In the genomic region with DNA sequence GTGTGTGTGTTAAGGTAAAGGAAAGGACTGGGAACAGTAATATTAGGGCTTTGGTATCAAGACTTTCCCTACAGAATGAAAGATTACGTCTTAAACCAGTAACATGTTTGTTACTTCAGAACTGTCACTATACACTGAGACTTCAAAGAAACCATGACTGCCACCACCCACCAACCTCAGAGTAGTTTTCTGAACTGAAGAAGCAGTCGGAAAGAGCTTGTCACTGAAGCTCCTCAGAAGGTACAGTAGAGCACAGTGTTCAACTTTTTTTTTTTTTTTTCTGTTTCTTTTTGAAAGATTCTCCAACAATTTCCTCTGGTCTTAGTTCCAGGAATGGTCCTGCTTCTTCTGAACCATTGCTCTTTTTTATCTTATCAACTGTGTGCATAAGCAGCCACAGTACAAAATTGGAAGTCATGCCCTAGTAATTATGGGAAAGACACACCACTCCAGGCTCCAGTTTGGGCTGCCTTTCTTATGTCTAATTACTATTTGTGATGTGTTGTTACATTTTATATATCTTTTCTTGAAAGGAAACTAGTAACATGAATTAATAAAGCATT, we compare ENCODE assay signal across 18 mouse cellular contexts. TPM values are rescaled to one million over a fixed set of nuclear protein-coding genes. Genes with fewer than 3 reads are reported as not detected.
DNase-seq lines count a peak whose midpoint lies in the region; ATAC-seq lines count a peak whose summit lies in the region.
"Had no signal": no experiment of that assay in that cellular context is flagged by ENCODE, and none has a peak within 500 bp of the region (broad histone marks: within the 10 kb centered on the region; RNA-seq: fewer than 3 reads in every experiment).

No protein-coding gene starts in this region.

- H3K36me3 ChIP-seq in heart, embryonic 10.5 days: no peaks in the 10 kb centered on the region
- no peaks in the 10 kb centered on the region for H3K36me3 ChIP-seq in heart, embryonic 11.5 days (ENCODE audit: control insufficient read depth, insufficient read depth, low read length)
- H3K36me3 ChIP-seq in liver, embryonic 12.5 days: no peaks in the 10 kb centered on the region
- H3K36me3 ChIP-seq: G1E; midbrain, embryonic 12.5 days had no signal

- 0 out of 2 replicates have a peak overlapping the region, but pooled peaks have one; percentile 12 for H3K27ac ChIP-seq in heart, embryonic 10.5 days
- no peak overlapping the region for H3K27ac ChIP-seq in heart, embryonic 11.5 days (ENCODE audit: low read depth, low read length)
- peak overlapping the region; percentile 67; the same call in 1 of the 2 replicates for H3K27ac ChIP-seq in liver, embryonic 12.5 days
- H3K27ac ChIP-seq: midbrain, embryonic 12.5 days had no signal

- intact Hi-C loops in gastrocnemius, postnatal 36 days (cut with DNase I): no loop called here

- no peak overlapping the region for H3K4me2 ChIP-seq in heart, embryonic 11.5 days
- H3K4me2 ChIP-seq in liver, embryonic 12.5 days: peak overlapping the region; percentile 39
- H3K4me2 ChIP-seq: midbrain, embryonic 12.5 days had no signal

- H3K4me3 ChIP-seq in heart, embryonic 10.5 days: no peak overlapping the region
- no peak overlapping the region for H3K4me3 ChIP-seq in heart, embryonic 11.5 days (ENCODE audit: low read depth, low read length)
- H3K4me3 ChIP-seq in liver, embryonic 12.5 days: no peak overlapping the region
- H3K4me3 ChIP-seq: heart, adult 2 months; midbrain, embryonic 12.5 days had no signal

- H3K9me3 ChIP-seq in heart, embryonic 10.5 days: no peaks in the 10 kb centered on the region
- H3K9me3 ChIP-seq in heart, embryonic 11.5 days (replicated peaks; ENCODE audit: control insufficient read depth, low read length): no peaks in the 10 kb centered on the region
- H3K9me3 ChIP-seq in liver, embryonic 12.5 days (replicated peaks): no peaks in the 10 kb centered on the region
- H3K9me3 ChIP-seq: G1E; midbrain, embryonic 12.5 days had no signal

- DNase-seq in heart, embryonic 10.5 days (ENCODE audit: low spot score): no peak
- peak; percentile 78 for DNase-seq in thymus, postnatal 14 days
- no peak for DNase-seq in heart, adult 8-10 months (ENCODE audit: low spot score)
- DNase-seq in gastrocnemius, postnatal 36 days: no peak
- no peak for DNase-seq in urinary bladder, adult 2 months (ENCODE audit: low spot score)
- DNase-seq: adrenal gland, postnatal 14 days; cerebellum, postnatal 14 days; heart, adult 2 months; kidney, adult 2 months; layer of hippocampus, adult 9-11 months; lung, adult 18-20 months; lung, postnatal 36 days had no signal

- no peak for ATAC-seq in heart, embryonic 11.5 days (replicated peaks; ENCODE audit: insufficient number of reproducible peaks, low FRiP score, low TSS enrichment)
- ATAC-seq in activated CD4-positive, CD25-positive, alpha-beta regulatory T cell, adult 4 months: peak; percentile 87
- ATAC-seq in liver, embryonic 12.5 days: peak; percentile 87
- ATAC-seq: hindbrain, embryonic 16.5 days had no signal

- no peak overlapping the region for H3K9ac ChIP-seq in heart, embryonic 11.5 days (ENCODE audit: low read depth, low read length)
- H3K9ac ChIP-seq in liver, embryonic 12.5 days: no peak overlapping the region
- H3K9ac ChIP-seq: midbrain, embryonic 12.5 days had no signal

- no peaks in the 10 kb centered on the region for H3K27me3 ChIP-seq in heart, embryonic 10.5 days (ENCODE audit: insufficient read depth, poor library complexity, severe bottlenecking)
- no peaks in the 10 kb centered on the region for H3K27me3 ChIP-seq in heart, embryonic 11.5 days (ENCODE audit: control insufficient read depth, insufficient read depth, low read length)
- no peaks in the 10 kb centered on the region for H3K27me3 ChIP-seq in liver, embryonic 12.5 days (replicated peaks)
- H3K27me3 ChIP-seq: midbrain, embryonic 12.5 days had no signal

- peaks cover 28% of the 10 kb centered on the region for H3K4me1 ChIP-seq in heart, embryonic 10.5 days
- H3K4me1 ChIP-seq in heart, embryonic 11.5 days (ENCODE audit: control insufficient read depth, insufficient read depth, low read length): peaks cover 19% of the 10 kb centered on the region
- peaks cover 32% of the 10 kb centered on the region for H3K4me1 ChIP-seq in liver, embryonic 12.5 days

- WGBS in heart, embryonic 10.5 days: 48% methylated on average over 2 of the region's 2 CpGs
- WGBS in heart, embryonic 11.5 days (ENCODE audit: insufficient replicate concordance): 57% methylated on average over 2 of the region's 2 CpGs
- 44% methylated on average over 2 of the region's 2 CpGs for WGBS in liver, embryonic 12.5 days (ENCODE audit: insufficient replicate concordance)

RNA-seq across cellular contexts. Expression of gene Il6st, which starts 45.9 kb away (rescaled TPM):
- 32.3 and 55.6 TPM in 2 replicates for polyA plus RNA-seq in heart, embryonic 10.5 days (2016; fragmentation: Nextera tagmentation; extraction: Ambion mirVana)
- 50.0 and 68.2 TPM in 2 replicates for polyA plus RNA-seq in heart, embryonic 11.5 days (2014; fragmentation: Nextera tagmentation; extraction: Ambion mirVana)
- 10 to 100 TPM; 29.5 to 37.5 TPM for polyA plus RNA-seq in activated CD4-positive, CD25-positive, alpha-beta regulatory T cell, adult 4 months (2017; shearing (Covaris generic))
- polyA plus RNA-seq in liver, embryonic 12.5 days (2016; fragmentation: Nextera tagmentation; extraction: Ambion mirVana): 10.1 and 11.1 TPM in 2 replicates
- 100 to 1,000 TPM; 217 to 273 (median 230) TPM for total RNA-seq in heart, adult 8-10 months (2022)
- total RNA-seq in gastrocnemius, postnatal 36 days (2021): 100 to 1,000 TPM; 124 to 163 TPM
- polyA plus RNA-seq in urinary bladder, adult 2 months (2012; rRNA removed): 111 and 192 TPM in 2 replicates
